Mouse (Mus musculus) lung, postnatal 0 days (tissue): Measurements from ENCODE around the gene Cpxm1.

Experiments
- CTCF ChIP-seq: IDR thresholded peaks from 2 replicates; pipeline ENCODE4 v1.5.1; 2016; ENCODE audit warnings: antibody characterized with exemption, mild to moderate bottlenecking
- EP300 ChIP-seq: IDR thresholded peaks from 2 replicates; pipeline ENCODE4 v1.6.1; 2016; ENCODE audit warnings: antibody characterized with exemption, mild to moderate bottlenecking, control low read depth

DNA sequence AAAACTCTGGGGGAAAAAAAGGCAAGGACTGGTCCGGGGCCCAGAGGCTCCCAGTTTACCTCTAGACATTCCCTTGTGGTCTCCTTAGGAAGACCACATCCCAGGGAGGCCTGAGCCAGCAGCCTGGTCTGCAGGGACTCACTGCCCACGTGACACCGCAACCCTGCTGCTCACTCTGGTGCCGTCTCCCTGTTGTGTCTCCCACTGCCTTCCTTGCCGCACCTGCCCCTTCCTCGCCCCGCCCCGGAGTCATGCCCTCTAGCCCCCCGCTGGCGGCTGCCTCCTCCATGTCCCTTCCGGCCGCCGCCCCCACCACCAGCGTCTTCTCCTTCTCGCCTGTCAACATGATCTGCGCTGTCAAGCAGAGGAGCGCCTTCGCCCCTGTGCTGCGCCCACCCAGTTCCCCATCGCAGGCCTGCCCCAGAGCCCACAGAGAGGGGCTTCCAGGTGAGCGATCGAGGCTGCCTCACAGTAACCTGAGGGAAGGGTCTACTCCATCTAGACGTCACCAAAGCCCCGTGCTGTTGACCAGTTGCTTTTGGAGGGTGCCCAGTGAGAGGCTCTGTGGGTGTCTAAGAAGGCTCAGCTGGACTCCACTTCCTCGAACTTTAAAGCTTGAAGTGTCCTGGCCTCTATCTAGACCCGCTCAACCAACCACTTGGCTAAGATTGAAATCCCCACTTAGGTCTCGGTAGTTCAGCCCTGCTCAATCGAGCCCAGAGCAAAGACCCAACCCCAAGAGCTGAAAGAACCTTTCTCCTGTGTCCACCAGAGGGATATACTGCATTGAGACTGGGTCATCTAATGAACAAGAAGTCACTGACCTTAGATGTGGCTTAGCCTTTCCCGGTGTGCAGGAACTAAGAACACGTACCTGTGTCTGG lies 31.9 kb downstream of the Cpxm1 start:
- TF ChIP-seq CTCF (peak; percentile 39), EP300 (no peak)
